Mouse (Mus musculus) limb, embryonic 10.5 days (tissue): ENCODE measurements at regions not wholly inside any gene's neighbourhood (a gene's known extent, or its start where the extent isn't known, plus 50 kb on each side); places are given as distances from the start of the nearest gene placed in this dataset.
A peak's percentile ranks its signal among the peaks of the same experiment; 100 is the strongest.

Source experiments
- DNase-seq: peaks from one replicate; pipeline ENCODE4 v3.0.0-alpha.2; 2017; ENCODE audit warnings: low spot score
- H3K27ac ChIP-seq: fragments of 300-500 bp; sonication (generic); 2 replicates; pipeline ENCODE4 v1.5.1; 2016; ENCODE audit warnings: mild to moderate bottlenecking
- H3K27me3 ChIP-seq: fragments of 300-500 bp; sonication (generic); 2 replicates; pipeline ENCODE4 v1.6.1; 2016; ENCODE audit warnings: low read depth, mild to moderate bottlenecking; ENCODE audit not compliant: poor library complexity, severe bottlenecking
- H3K36me3 ChIP-seq: fragments of 300-500 bp; sonication (generic); 2 replicates; pipeline ENCODE4 v1.6.1; 2016; ENCODE audit warnings: mild to moderate bottlenecking, moderate library complexity
- H3K4me1 ChIP-seq: fragments of 300-500 bp; sonication (generic); 2 replicates; pipeline ENCODE4 v1.6.1; 2016
- H3K4me3 ChIP-seq: fragments of 300-500 bp; sonication (generic); 2 replicates; pipeline ENCODE4 v1.5.1; 2016; ENCODE audit warnings: mild to moderate bottlenecking, moderate library complexity
- H3K9me3 ChIP-seq: fragments of 300-500 bp; sonication (generic); replicated peaks from 2 replicates; pipeline ENCODE4 v1.6.1; 2016; ENCODE audit warnings: mild to moderate bottlenecking
- WGBS: fragments of 180-500 bp; shearing (Covaris S2); methylation state at CpG from one replicate; pipeline ENCODE4 v1.1.7; 2016; 5-methylcytosine and 5-hydroxymethylcytosine counted together

- no peaks in the 10 kb centered on the region for H3K36me3 ChIP-seq
- WGBS, result 33% methylated on average over 1 of the region's 1 CpGs
- H3K27ac ChIP-seq, result no peak overlapping the region
- peaks cover 4% of the 10 kb centered on the region; the same call in 1 of the 2 replicates for H3K27me3 ChIP-seq
- DNase-seq, result no peak
- H3K4me3 ChIP-seq, result no peak overlapping the region
- peaks cover 3% of the 10 kb centered on the region for H3K4me1 ChIP-seq
- no peaks in the 10 kb centered on the region for H3K9me3 ChIP-seq
Measured at GRCm38 (mm10) chr4:70844742-70845141, 309.9 kb upstream of the Megf9 start.

GRCm38 (mm10) chr4:70810956-70811316 lies 276.1 kb upstream of the Megf9 start:
- no peak for DNase-seq
- Histone ChIP-seq H3K4me1 (no peaks in the 10 kb centered on the region), H3K9me3 (no peaks in the 10 kb centered on the region), H3K27ac (no peak overlapping the region), H3K27me3 (no peaks in the 10 kb centered on the region), H3K4me3 (no peak overlapping the region), H3K36me3 (no peaks in the 10 kb centered on the region)
- 90% methylated on average over 2 of the region's 2 CpGs for WGBS

GRCm38 (mm10) chr4:70810311-70810955 lies 275.6 kb upstream of the Megf9 start:
- Histone ChIP-seq H3K4me1 (no peaks in the 10 kb centered on the region), H3K36me3 (no peaks in the 10 kb centered on the region), H3K4me3 (no peak overlapping the region), H3K27ac (no peak overlapping the region), H3K27me3 (no peaks in the 10 kb centered on the region), H3K9me3 (no peaks in the 10 kb centered on the region)
- no peak for DNase-seq

- Histone ChIP-seq H3K27ac (no peak overlapping the region), H3K4me3 (no peak overlapping the region), H3K36me3 (no peaks in the 10 kb centered on the region), H3K9me3 (no peaks in the 10 kb centered on the region), H3K27me3 (no peaks in the 10 kb centered on the region), H3K4me1 (no peaks in the 10 kb centered on the region)
- DNase-seq, result no peak
- WGBS, result 91% methylated on average over 3 of the region's 3 CpGs
Measured at GRCm38 (mm10) chr4:70804925-70805342, 270.1 kb upstream of the Megf9 start.

GRCm38 (mm10) chr4:70798483-70798882 lies 263.7 kb upstream of the Megf9 start:
- Histone ChIP-seq H3K9me3 (no peaks in the 10 kb centered on the region), H3K27me3 (no peaks in the 10 kb centered on the region), H3K4me3 (no peak overlapping the region), H3K27ac (no peak overlapping the region), H3K36me3 (no peaks in the 10 kb centered on the region), H3K4me1 (no peaks in the 10 kb centered on the region)
- no peak for DNase-seq
- 54% methylated on average over 1 of the region's 1 CpGs for WGBS

GRCm38 (mm10) chr4:70797935-70798334 lies 263.1 kb upstream of the Megf9 start:
- no peak for DNase-seq
- H3K27me3 ChIP-seq, result no peaks in the 10 kb centered on the region
- H3K36me3 ChIP-seq, result no peaks in the 10 kb centered on the region
- H3K4me1 ChIP-seq, result no peaks in the 10 kb centered on the region
- no peaks in the 10 kb centered on the region for H3K9me3 ChIP-seq
- no peak overlapping the region for H3K27ac ChIP-seq
- WGBS, result 76% methylated on average over 3 of the region's 3 CpGs
- no peak overlapping the region for H3K4me3 ChIP-seq

- Histone ChIP-seq H3K27me3 (no peaks in the 10 kb centered on the region), H3K9me3 (no peaks in the 10 kb centered on the region), H3K4me3 (no peak overlapping the region), H3K27ac (no peak overlapping the region), H3K36me3 (no peaks in the 10 kb centered on the region), H3K4me1 (no peaks in the 10 kb centered on the region)
- DNase-seq, result no peak
- 75% methylated on average over 2 of the region's 2 CpGs for WGBS
Measured at GRCm38 (mm10) chr4:70783487-70783886, 248.7 kb upstream of the Megf9 start.

GRCm38 (mm10) chr4:70781591-70781990 lies 246.8 kb upstream of the Megf9 start:
- Histone ChIP-seq H3K27me3 (no peaks in the 10 kb centered on the region), H3K36me3 (no peaks in the 10 kb centered on the region), H3K27ac (no peak overlapping the region), H3K9me3 (no peaks in the 10 kb centered on the region), H3K4me3 (no peak overlapping the region), H3K4me1 (no peaks in the 10 kb centered on the region)
- 67% methylated on average over 2 of the region's 2 CpGs for WGBS
- no peak for DNase-seq

GRCm38 (mm10) chr4:70776273-70776672 lies 241.5 kb upstream of the Megf9 start:
- no peak overlapping the region for H3K4me3 ChIP-seq
- H3K27me3 ChIP-seq, result no peaks in the 10 kb centered on the region
- H3K27ac ChIP-seq, result no peak overlapping the region
- no peaks in the 10 kb centered on the region for H3K36me3 ChIP-seq
- H3K9me3 ChIP-seq, result no peaks in the 10 kb centered on the region
- DNase-seq, result no peak
- H3K4me1 ChIP-seq, result no peaks in the 10 kb centered on the region
- 89% methylated on average over 1 of the region's 1 CpGs for WGBS

- Histone ChIP-seq H3K36me3 (no peaks in the 10 kb centered on the region), H3K4me3 (no peak overlapping the region), H3K27ac (no peak overlapping the region), H3K4me1 (peaks cover 17% of the 10 kb centered on the region; the same call in 1 of the 2 replicates), H3K9me3 (no peaks in the 10 kb centered on the region), H3K27me3 (no peaks in the 10 kb centered on the region)
- whole genome bisulfite sequencing, result 79% methylated on average over 1 of the region's 1 CpGs
- no peak for DNase-seq
Measured at GRCm38 (mm10) chr4:70743425-70743824, 208.6 kb upstream of the Megf9 start.

GRCm38 (mm10) chr4:70742002-70742401 lies 207.2 kb upstream of the Megf9 start:
- WGBS, result 52% methylated on average over 1 of the region's 1 CpGs
- H3K4me1 ChIP-seq, result peaks cover 17% of the 10 kb centered on the region; the same call in 1 of the 2 replicates
- no peak overlapping the region for H3K27ac ChIP-seq
- peak; percentile 39 for DNase-seq
- no peaks in the 10 kb centered on the region for H3K36me3 ChIP-seq
- no peak overlapping the region for H3K4me3 ChIP-seq
- H3K27me3 ChIP-seq, result no peaks in the 10 kb centered on the region
- H3K9me3 ChIP-seq, result no peaks in the 10 kb centered on the region

GRCm38 (mm10) chr4:70741121-70741520 lies 206.3 kb upstream of the Megf9 start:
- H3K27ac ChIP-seq, result no peak overlapping the region
- H3K4me1 ChIP-seq, result peaks cover 17% of the 10 kb centered on the region; the same call in 1 of the 2 replicates
- no peak overlapping the region for H3K4me3 ChIP-seq
- no peaks in the 10 kb centered on the region for H3K36me3 ChIP-seq
- 17% methylated on average over 4 of the region's 4 CpGs for WGBS
- DNase-seq, result no peak
- no peaks in the 10 kb centered on the region for H3K27me3 ChIP-seq
- H3K9me3 ChIP-seq, result no peaks in the 10 kb centered on the region

GRCm38 (mm10) chr4:70709126-70709689 lies 174.4 kb upstream of the Megf9 start:
- no peak for DNase-seq
- no peak overlapping the region for H3K27ac ChIP-seq
- H3K27me3 ChIP-seq, result no peaks in the 10 kb centered on the region
- WGBS, result 67% methylated on average over 2 of the region's 2 CpGs
- H3K9me3 ChIP-seq, result no peaks in the 10 kb centered on the region
- H3K4me1 ChIP-seq, result no peaks in the 10 kb centered on the region
- H3K36me3 ChIP-seq, result no peaks in the 10 kb centered on the region
- no peak overlapping the region for H3K4me3 ChIP-seq
